Mouse (Mus musculus) intestine, embryonic 15.5 days (tissue): Measurements from ENCODE around the gene Cox4i1. TPM values are rescaled to one million over a fixed set of nuclear protein-coding genes. Genes with fewer than 3 reads are reported as not detected.
A peak's percentile ranks its signal among the peaks of the same experiment; 100 is the strongest.
"Not testable (repeated sequence)": the region's sequence is repeated elsewhere in the genome, so short reads cannot be mapped to it uniquely, and the experiment has no call there.

ENCODE experiments used
- ATAC-seq: fragments of 200-750 bp; cut with Nextera tagmentation; 2 replicates; pipeline ENCODE4 v1.8.0; 2017; ENCODE audit warnings: moderate TSS enrichment, moderate library complexity
- H3K27ac ChIP-seq: fragments of 300-500 bp; sonication (generic); 2 replicates; pipeline ENCODE4 v1.5.1; 2015; ENCODE audit warnings: mild to moderate bottlenecking, inconsistent platforms
- H3K27me3 ChIP-seq: fragments of 300-500 bp; sonication (generic); replicated peaks from 2 replicates; pipeline ENCODE4 v1.6.1; 2015; ENCODE audit warnings: inconsistent platforms
- H3K36me3 ChIP-seq: fragments of 300-500 bp; sonication (generic); 2 replicates; pipeline ENCODE4 v1.6.1; 2015; ENCODE audit warnings: inconsistent platforms
- H3K4me1 ChIP-seq: fragments of 300-500 bp; sonication (generic); replicated peaks from 2 replicates; pipeline ENCODE4 v1.6.1; 2015; ENCODE audit warnings: inconsistent platforms
- H3K4me2 ChIP-seq: fragments of 300-500 bp; sonication (generic); replicated peaks from 2 replicates; pipeline ENCODE4 v1.6.1; 2015; ENCODE audit warnings: mild to moderate bottlenecking, inconsistent platforms
- H3K4me3 ChIP-seq: fragments of 300-500 bp; sonication (generic); replicated peaks from 2 replicates; pipeline ENCODE4 v1.5.1; 2015; ENCODE audit warnings: inconsistent platforms
- H3K9ac ChIP-seq: fragments of 300-500 bp; sonication (generic); 2 replicates; pipeline ENCODE4 v1.6.1; 2015; ENCODE audit warnings: inconsistent platforms
- H3K9me3 ChIP-seq: fragments of 300-500 bp; sonication (generic); 2 replicates; pipeline ENCODE4 v1.6.1; 2016; ENCODE audit warnings: inconsistent platforms
- WGBS: fragments of 180-500 bp; shearing (Covaris S2); methylation state at CpG from one replicate; pipeline ENCODE4 v1.1.7; 2015; 5-methylcytosine and 5-hydroxymethylcytosine counted together
- polyA plus RNA-seq: library from polyadenylated mRNA; unstranded; fragments of >200 nt; fragmentation: Nextera tagmentation; extraction: Ambion mirVana; gene quantifications from 2 replicates; pipeline ENCODE4 v1.2.1, GENCODE M21; 2015

Cox4i1 gene
- polyA plus RNA-seq, 1 experiment from 2014 or later: 1,472 TPM

DNA sequence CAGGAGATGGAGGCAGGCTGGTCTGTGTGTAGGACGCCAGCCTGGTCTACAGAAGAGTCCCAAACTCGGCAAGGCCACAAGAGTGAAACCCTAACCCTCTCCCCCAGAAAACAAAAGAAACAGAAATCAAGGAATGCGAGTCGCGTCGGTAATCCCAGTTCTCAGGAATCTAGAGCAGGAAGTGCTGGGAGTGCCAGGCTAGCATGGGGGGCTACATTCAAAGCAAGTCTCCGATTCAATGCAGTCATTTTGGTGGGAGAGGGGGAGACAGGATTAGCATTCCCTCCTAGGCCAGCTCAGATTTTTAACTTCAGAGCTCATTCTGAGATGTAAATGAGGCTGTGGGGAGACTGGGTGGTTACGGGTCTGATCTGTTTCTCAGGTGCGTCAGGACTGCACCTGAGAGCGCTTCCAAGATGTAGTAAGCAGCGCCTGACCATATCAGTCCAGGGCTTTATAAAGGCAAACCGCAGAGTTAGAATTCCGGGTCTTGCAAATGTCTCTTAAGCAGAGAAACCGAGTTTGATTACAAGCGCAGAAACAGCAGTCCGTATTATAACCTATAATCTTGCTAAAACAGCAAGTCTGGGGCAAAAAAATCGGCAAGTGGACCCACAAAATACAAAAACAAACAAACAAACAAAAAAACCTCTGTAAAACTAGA, 1.1 kb upstream of the Cox4i1 start:
- peak overlapping the region; percentile 88 for H3K9ac ChIP-seq
- H3K36me3 ChIP-seq: peaks cover 17% of the 10 kb centered on the region
- H3K4me3 ChIP-seq: peak overlapping the region; percentile 91
- H3K4me2 ChIP-seq: peak overlapping the region; percentile 73
- H3K27me3 ChIP-seq: no peaks in the 10 kb centered on the region
- peak overlapping the region; percentile 88; the same call in 1 of the 2 replicates for H3K27ac ChIP-seq
- peaks cover 42% of the 10 kb centered on the region for H3K4me1 ChIP-seq
- H3K9me3 ChIP-seq: no peaks in the 10 kb centered on the region
- 3% methylated on average over 17 of the region's 17 CpGs for WGBS
- no peak for ATAC-seq

DNA sequence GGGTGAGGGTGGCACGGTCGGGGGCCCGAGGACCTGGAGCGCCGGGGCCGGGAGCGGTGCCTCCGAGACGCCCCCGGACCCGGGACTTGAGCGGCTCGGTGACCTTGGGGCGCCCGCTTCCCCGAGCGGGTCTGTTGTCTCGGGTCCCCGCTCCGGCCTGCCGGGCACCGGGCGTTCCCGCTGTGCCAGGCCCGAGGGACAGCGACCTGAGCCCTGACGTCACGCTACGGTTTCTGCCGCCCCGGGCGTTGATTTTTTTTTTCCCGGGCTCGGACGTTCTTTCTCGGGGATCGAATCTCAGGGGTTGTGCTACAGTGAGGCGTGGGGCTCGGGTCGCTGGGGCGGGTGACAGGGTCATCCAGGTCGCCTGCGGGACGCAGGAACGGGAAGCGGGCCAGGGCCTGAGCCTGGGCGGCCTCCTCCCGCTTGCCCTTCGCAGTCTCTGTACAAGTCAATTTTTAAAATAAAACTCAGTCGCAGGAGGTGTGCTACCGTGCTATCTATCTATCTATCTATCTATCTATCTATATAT, 418 bp downstream of the Cox4i1 start, which contains the start of gene Emc8:
TSS of gene Emc8 (minus strand) at position 200 of the 532 bp plus-strand sequence.
- WGBS: 1% methylated on average over 51 of the region's 51 CpGs
- peak; percentile 63; the same call in 1 of the 2 replicates for ATAC-seq

DNA sequence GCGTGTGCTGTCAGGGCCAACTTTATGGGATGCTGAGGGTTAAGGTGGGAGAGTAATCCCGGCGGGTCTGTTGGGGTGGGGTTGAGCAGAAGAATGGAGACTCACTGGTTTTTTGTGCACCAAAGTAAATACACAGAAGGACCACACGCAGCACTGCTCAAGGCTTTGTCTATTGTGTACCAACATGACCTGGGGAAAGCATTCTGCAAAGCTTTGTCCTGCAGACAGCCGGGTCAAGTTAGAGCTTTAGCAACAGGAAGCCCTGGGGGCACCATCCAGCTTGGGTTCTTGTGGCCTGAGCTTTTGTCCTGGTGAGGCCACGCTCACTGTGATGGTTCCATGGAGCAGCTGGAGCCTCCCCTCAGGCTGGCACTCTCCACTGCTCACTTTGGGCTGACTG, 3.8 kb downstream of the Cox4i1 start:
- Histone ChIP-seq H3K4me3 (no peak overlapping the region), H3K9ac (no peak overlapping the region), H3K27ac (no peak overlapping the region), H3K9me3 (no peaks in the 10 kb centered on the region), H3K4me2 (no peak overlapping the region), H3K36me3 (peaks cover 38% of the 10 kb centered on the region), H3K27me3 (no peaks in the 10 kb centered on the region), H3K4me1 (peaks cover 15% of the 10 kb centered on the region)
- ATAC-seq: no peak
- WGBS: 61% methylated on average over 6 of the region's 6 CpGs

More for the DNA sequence above, 418 bp downstream of the Cox4i1 start, which contains the start of gene Emc8:
- peaks cover 32% of the 10 kb centered on the region for H3K36me3 ChIP-seq
- peaks cover 42% of the 10 kb centered on the region for H3K4me1 ChIP-seq
- no peaks in the 10 kb centered on the region for H3K27me3 ChIP-seq
- peak within 1 kb of the TSS; percentile 82 for H3K4me2 ChIP-seq
- no peaks in the 10 kb centered on the region for H3K9me3 ChIP-seq
- H3K4me3 ChIP-seq: peak within 1 kb of the TSS; percentile 91
- peak within 1 kb of the TSS; percentile 96 for H3K9ac ChIP-seq
- H3K27ac ChIP-seq: peak within 1 kb of the TSS; percentile 88

DNA sequence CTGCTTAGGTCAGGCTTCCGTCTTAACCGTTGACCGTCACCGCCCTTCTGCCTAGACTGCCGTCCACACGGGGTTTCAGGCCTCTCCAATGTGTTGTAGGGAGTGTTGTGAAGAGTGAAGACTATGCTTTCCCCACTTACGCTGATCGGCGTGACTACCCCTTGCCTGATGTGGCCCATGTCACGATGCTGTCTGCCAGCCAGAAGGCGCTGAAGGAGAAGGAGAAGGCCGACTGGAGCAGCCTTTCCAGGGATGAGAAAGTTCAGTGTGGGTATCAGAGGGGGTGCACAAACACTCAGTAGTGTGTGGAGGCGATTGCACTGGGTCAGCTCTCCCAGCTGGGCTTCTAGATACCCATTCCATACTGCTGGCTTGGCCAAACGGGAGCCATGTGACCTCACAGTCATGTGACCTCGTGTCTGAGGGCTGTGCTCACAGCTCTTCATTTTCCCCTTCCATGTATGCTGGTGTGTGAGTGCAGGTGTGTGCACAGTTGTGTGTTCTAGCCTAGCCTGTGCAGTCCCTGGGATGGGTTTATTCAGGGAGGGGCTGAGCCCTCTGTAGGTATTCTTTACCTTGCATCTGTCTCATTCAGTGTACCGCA, 4.7 kb downstream of the Cox4i1 start:
- H3K9me3 ChIP-seq: no peaks in the 10 kb centered on the region
- no peak overlapping the region for H3K27ac ChIP-seq
- peaks cover 12% of the 10 kb centered on the region; the same call in 1 of the 2 replicates for H3K4me1 ChIP-seq
- no peak overlapping the region for H3K4me3 ChIP-seq
- H3K36me3 ChIP-seq: peaks cover 38% of the 10 kb centered on the region
- H3K9ac ChIP-seq: no peak overlapping the region
- no peak overlapping the region for H3K4me2 ChIP-seq
- ATAC-seq: no peak
- no peaks in the 10 kb centered on the region for H3K27me3 ChIP-seq
- 93% methylated on average over 16 of the region's 16 CpGs for WGBS

GRCm38 (mm10) chr8:120673298-120673697, 5.3 kb downstream of the Cox4i1 start:
- H3K4me1 ChIP-seq: peaks cover 12% of the 10 kb centered on the region; the same call in 1 of the 2 replicates
- no peak overlapping the region for H3K27ac ChIP-seq
- no peaks in the 10 kb centered on the region for H3K9me3 ChIP-seq
- no peak for ATAC-seq
- no peaks in the 10 kb centered on the region for H3K27me3 ChIP-seq
- WGBS: 97% methylated on average over 7 of the region's 7 CpGs
- H3K36me3 ChIP-seq: peaks cover 38% of the 10 kb centered on the region
- no peak overlapping the region for H3K4me3 ChIP-seq
- no peak overlapping the region for H3K9ac ChIP-seq
- H3K4me2 ChIP-seq: no peak overlapping the region

DNA sequence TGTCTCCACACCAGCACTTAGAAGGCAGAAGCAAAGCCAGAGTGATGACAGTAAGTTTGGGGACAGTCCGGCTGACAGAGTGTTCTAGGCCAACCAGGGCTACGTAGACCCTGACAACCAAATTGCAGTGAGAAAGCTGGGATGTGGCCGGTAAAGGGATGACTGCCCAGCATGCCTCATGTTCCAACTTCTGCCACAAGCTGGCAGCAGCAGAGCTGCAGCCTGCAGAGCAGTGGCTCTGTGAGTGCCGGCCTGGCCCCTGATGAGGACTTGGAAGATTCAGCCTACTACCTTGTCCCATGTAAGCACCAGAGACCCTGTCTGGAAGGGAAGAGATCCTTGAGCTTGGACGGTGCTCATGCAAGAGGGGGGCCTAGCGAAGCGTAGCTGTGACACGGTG, 7.7 kb downstream of the Cox4i1 start:
- no peak for ATAC-seq
- Histone ChIP-seq H3K27ac (no peak overlapping the region), H3K9me3 (no peaks in the 10 kb centered on the region), H3K4me1 (peaks cover 9% of the 10 kb centered on the region; the same call in 1 of the 2 replicates), H3K4me3 (no peak overlapping the region), H3K36me3 (peaks cover 29% of the 10 kb centered on the region), H3K4me2 (no peak overlapping the region), H3K27me3 (no peaks in the 10 kb centered on the region), H3K9ac (no peak overlapping the region)
- WGBS: 76% methylated on average over 8 of the region's 8 CpGs

- Histone ChIP-seq H3K4me3 (no peak overlapping the region), H3K36me3 (peaks cover 6% of the 10 kb centered on the region), H3K4me2 (no peak overlapping the region), H3K9ac (no peak overlapping the region), H3K27ac (no peak overlapping the region), H3K4me1 (0 out of 2 replicates have a peak, but pooled peaks cover 7% of the 10 kb centered on the region), H3K27me3 (no peaks in the 10 kb centered on the region), H3K9me3 (no peaks in the 10 kb centered on the region)
- 14% methylated on average over 10 of the region's 10 CpGs for WGBS
- ATAC-seq: peak; percentile 8; the same call in 1 of the 2 replicates
Measured at GRCm38 (mm10) chr8:120678447-120678846, 10.4 kb downstream of the Cox4i1 start.

GRCm38 (mm10) chr8:120679629-120680387, 11.8 kb downstream of the Cox4i1 start:
- Histone ChIP-seq H3K4me1 (peaks cover 15% of the 10 kb centered on the region), H3K9ac (no peak overlapping the region), H3K36me3 (no peaks in the 10 kb centered on the region), H3K9me3 (no peaks in the 10 kb centered on the region), H3K27ac (peak overlapping the region; percentile 56; the same call in 1 of the 2 replicates), H3K4me2 (peak overlapping the region; percentile 8), H3K27me3 (no peaks in the 10 kb centered on the region), H3K4me3 (no peak overlapping the region)
- 39% methylated on average over 11 of the region's 11 CpGs for WGBS
- ATAC-seq: peak; percentile 79

DNA sequence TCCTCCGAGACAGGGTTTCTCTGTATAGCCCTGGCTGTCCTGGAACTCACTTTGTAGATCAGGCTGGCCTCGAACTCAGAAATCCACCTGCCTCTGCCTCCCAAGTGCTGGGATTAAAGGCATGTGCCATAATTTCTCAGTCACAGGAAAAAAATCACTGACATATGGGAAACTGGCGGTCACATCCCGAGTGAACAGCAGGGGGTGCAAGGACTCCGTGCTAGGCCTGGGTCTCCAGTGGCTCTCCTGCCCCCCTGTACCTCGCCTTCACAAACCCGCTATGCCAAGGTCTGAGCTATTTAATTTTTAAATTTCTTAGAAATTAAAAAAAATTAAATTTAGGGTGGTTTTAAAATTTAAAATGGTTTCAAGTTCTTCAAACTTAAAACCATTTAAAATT, 12.4 kb downstream of the Cox4i1 start:
- not testable (repeated sequence) for ATAC-seq, H3K9ac ChIP-seq, H3K4me3 ChIP-seq, H3K36me3 ChIP-seq, H3K9me3 ChIP-seq, H3K27me3 ChIP-seq, H3K4me2 ChIP-seq
- WGBS: 48% methylated on average over 7 of the region's 7 CpGs
- H3K4me1 ChIP-seq: peaks cover 21% of the 10 kb centered on the region
- 0 out of 2 replicates have a peak overlapping the region, but pooled peaks have one; percentile 56 for H3K27ac ChIP-seq

- Histone ChIP-seq H3K27me3 (no peaks in the 10 kb centered on the region), H3K9ac (no peak overlapping the region), H3K4me3 (no peak overlapping the region), H3K36me3 (no peaks in the 10 kb centered on the region), H3K27ac (no peak overlapping the region), H3K4me2 (no peak overlapping the region), H3K9me3 (no peaks in the 10 kb centered on the region), H3K4me1 (peaks cover 27% of the 10 kb centered on the region)
- WGBS: 78% methylated on average over 10 of the region's 10 CpGs
- ATAC-seq: no peak
Measured at GRCm38 (mm10) chr8:120681113-120681512, 13.1 kb downstream of the Cox4i1 start.

DNA sequence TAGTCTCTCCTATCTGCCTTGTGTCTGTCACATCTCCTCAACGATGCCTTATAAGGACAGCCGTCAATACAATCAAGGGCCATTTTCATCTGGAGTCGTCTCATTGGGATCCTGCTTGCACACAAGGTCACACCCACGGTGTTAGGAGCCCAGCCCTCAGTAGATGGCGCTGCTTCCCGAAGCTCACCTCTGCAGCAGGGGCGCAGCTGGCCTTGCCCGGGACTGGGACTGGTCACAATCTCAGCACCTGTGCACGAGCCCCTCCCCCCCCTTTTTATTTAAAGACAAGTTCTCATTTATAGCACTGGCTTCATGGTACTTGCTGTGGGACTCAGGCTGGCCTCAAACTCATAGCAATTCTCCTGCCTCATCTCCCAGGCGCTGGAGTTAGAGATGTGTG, 15.6 kb downstream of the Cox4i1 start:
- Histone ChIP-seq H3K4me2 (peak overlapping the region; percentile 26; the same call in 1 of the 2 replicates), H3K36me3 (no peaks in the 10 kb centered on the region), H3K9ac (no peak overlapping the region), H3K27me3 (no peaks in the 10 kb centered on the region), H3K27ac (peak overlapping the region; percentile 85), H3K4me1 (peaks cover 33% of the 10 kb centered on the region), H3K9me3 (no peaks in the 10 kb centered on the region), H3K4me3 (no peak overlapping the region)
- ATAC-seq: peak; percentile 67
- WGBS: 14% methylated on average over 10 of the region's 10 CpGs

- H3K36me3 ChIP-seq: no peaks in the 10 kb centered on the region
- no peaks in the 10 kb centered on the region for H3K9me3 ChIP-seq
- WGBS: 51% methylated on average over 5 of the region's 5 CpGs
- peak; percentile 69 for ATAC-seq
- H3K4me1 ChIP-seq: peaks cover 35% of the 10 kb centered on the region
- H3K27me3 ChIP-seq: no peaks in the 10 kb centered on the region; the same call in 1 of the 2 replicates
- no peak overlapping the region for H3K4me3 ChIP-seq
- peak overlapping the region; percentile 85 for H3K27ac ChIP-seq
- H3K9ac ChIP-seq: no peak overlapping the region
- peak overlapping the region; percentile 26; the same call in 1 of the 2 replicates for H3K4me2 ChIP-seq
Measured at GRCm38 (mm10) chr8:120684082-120684481, 16.1 kb downstream of the Cox4i1 start.
